In genomic region chr7:80666198-80666915, GRCm38 (mm10) we compare ENCODE assay signal across 8 mouse cellular contexts. TPM values are rescaled to one million over a fixed set of nuclear protein-coding genes. Genes with fewer than 3 reads are reported as not detected.
DNase-seq lines count a peak whose midpoint lies in the region; ATAC-seq lines count a peak whose summit lies in the region.

No protein-coding gene starts in this region.

- peak overlapping the region; percentile 26; the same call in 1 of the 2 replicates for H3K4me3 ChIP-seq in liver, embryonic 13.5 days (replicated peaks)
- no peak overlapping the region for H3K4me3 ChIP-seq in forebrain, embryonic 16.5 days (replicated peaks; ENCODE audit: low read length)

- no peaks in the 10 kb centered on the region for H3K9me3 ChIP-seq in liver, embryonic 13.5 days (replicated peaks)
- no peaks in the 10 kb centered on the region for H3K9me3 ChIP-seq in forebrain, embryonic 16.5 days (ENCODE audit: control insufficient read depth, low read length)

- H3K27ac ChIP-seq in liver, embryonic 13.5 days, result peak overlapping the region; percentile 77
- no peak overlapping the region for H3K27ac ChIP-seq in forebrain, embryonic 16.5 days (ENCODE audit: low read length)

- intact Hi-C loops in heart, postnatal 10 days (cut with DNase I), result loop anchor here (2.0 kb wide), 1 partner anchor 20 kb away; no protein-coding TSS in a partner anchor

- no peak for ATAC-seq in liver, embryonic 13.5 days (ENCODE audit: low read depth)
- ATAC-seq in forebrain, embryonic 16.5 days, result no peak

- H3K9ac ChIP-seq in liver, embryonic 13.5 days, result peak overlapping the region; percentile 52; the same call in 1 of the 2 replicates
- no peak overlapping the region for H3K9ac ChIP-seq in forebrain, embryonic 16.5 days (replicated peaks; ENCODE audit: low read depth, low read length)

- H3K27me3 ChIP-seq in liver, embryonic 13.5 days, result no peaks in the 10 kb centered on the region
- no peaks in the 10 kb centered on the region for H3K27me3 ChIP-seq in forebrain, embryonic 16.5 days (replicated peaks; ENCODE audit: control insufficient read depth, insufficient read depth, low read length)

- peak; percentile 14 for DNase-seq in thymus, postnatal 0 days (ENCODE audit: low spot score)
- DNase-seq in thymus, postnatal 10 days (ENCODE audit: low spot score in 2 of 2), result no peak
- peak; percentile 61 to 65 for DNase-seq in heart, postnatal 10 days
- no peak for DNase-seq in liver, embryonic 13.5 days
- no peak for DNase-seq in frontal cortex, postnatal 10 days (ENCODE audit: low spot score in 2 of 2)
- DNase-seq in urinary bladder, postnatal 25 days (ENCODE audit: low spot score), result no peak
- no peak for DNase-seq in right cerebral cortex, adult 18-20 months

- WGBS in liver, embryonic 13.5 days (ENCODE audit: insufficient replicate concordance), result 33% methylated on average over 10 of the region's 10 CpGs
- WGBS in forebrain, embryonic 16.5 days, result 75% methylated on average over 10 of the region's 10 CpGs

- H3K36me3 ChIP-seq in liver, embryonic 13.5 days, result no peaks in the 10 kb centered on the region
- no peaks in the 10 kb centered on the region for H3K36me3 ChIP-seq in forebrain, embryonic 16.5 days (ENCODE audit: control insufficient read depth, insufficient read depth)

- H3K4me2 ChIP-seq in liver, embryonic 13.5 days, result peak overlapping the region; percentile 60
- no peak overlapping the region for H3K4me2 ChIP-seq in forebrain, embryonic 16.5 days (ENCODE audit: low read length)

- H3K4me1 ChIP-seq in liver, embryonic 13.5 days (replicated peaks), result peaks cover 66% of the 10 kb centered on the region
- H3K4me1 ChIP-seq in forebrain, embryonic 16.5 days (replicated peaks; ENCODE audit: control insufficient read depth, insufficient read depth, low read length), result peaks cover 3% of the 10 kb centered on the region; the same call in 1 of the 2 replicates

RNA-seq across cellular contexts. Expression of gene Crtc3, which starts 22.3 kb away (rescaled TPM):
- 18.8 and 19.0 TPM in 2 replicates for polyA plus RNA-seq in thymus, postnatal 0 days (2015; fragmentation: Nextera tagmentation; extraction: Ambion mirVana)
- 10 to 100 TPM; 20.6 to 20.7 TPM for total RNA-seq in heart, postnatal 10 days (2021)
- polyA plus RNA-seq in liver, embryonic 13.5 days (2015; fragmentation: Nextera tagmentation; extraction: Ambion mirVana), result 4.1 and 5.5 TPM in 2 replicates
- polyA plus RNA-seq in forebrain, embryonic 16.5 days (2015; fragmentation: Nextera tagmentation; extraction: Ambion mirVana), result 18.2 and 20.1 TPM in 2 replicates

Comparison
In these comparisons a context has a peak if more than half of its experiments do, and no peak if none do; other contexts are left out.
1. DNase-seq: peak in thymus, postnatal 0 days (single experiment) and heart, postnatal 10 days (2 of 2); none in thymus, postnatal 10 days (0 of 2), liver, embryonic 13.5 days (single experiment), frontal cortex, postnatal 10 days (0 of 2), urinary bladder, postnatal 25 days (single experiment) and right cerebral cortex, adult 18-20 months (single experiment).